18 mouse cellular contexts compared by ENCODE assay signal in the genomic region with DNA sequence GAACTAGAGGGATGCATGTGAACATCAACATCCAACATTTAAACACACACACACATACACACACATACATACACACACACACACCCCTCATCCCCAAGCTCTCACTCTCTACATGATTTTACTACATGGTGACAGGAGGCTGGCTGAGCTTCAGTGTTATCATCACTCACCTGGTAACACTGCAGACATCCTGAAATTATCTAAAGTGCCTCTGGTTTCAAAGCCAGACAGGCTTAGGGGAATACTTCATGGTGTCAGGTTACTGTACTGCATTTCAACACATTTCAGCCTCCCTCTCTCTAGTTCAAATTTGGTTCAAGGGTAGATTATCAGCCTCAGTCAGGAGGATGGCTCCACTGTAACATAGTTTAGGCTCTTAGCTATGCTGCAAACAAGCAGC. TPM values are rescaled to one million over a fixed set of nuclear protein-coding genes. Genes with fewer than 3 reads are reported as not detected.
DNase-seq lines count a peak whose midpoint lies in the region; ATAC-seq and TF ChIP-seq lines count a peak whose summit lies in the region.
"Had no signal": no experiment of that assay in that cellular context is flagged by ENCODE, and none has a peak within 500 bp of the region (broad histone marks: within the 10 kb centered on the region; RNA-seq: fewer than 3 reads in every experiment).

No protein-coding gene starts in this region.

- no peaks in the 10 kb centered on the region for H3K27me3 ChIP-seq in MEL (ENCODE audit: control insufficient read depth in 1 of 2, insufficient read depth in 2 of 2, low read length in 2 of 2)

- TF ChIP-seq POLR2A in MEL (IDR thresholded peaks at IDR 0.05; ENCODE audit: control insufficient read depth in 1 of 2, insufficient read depth in 1 of 2, low read depth in 1 of 2, low read length in 2 of 2, poor library complexity in 1 of 2): no peak

- H3K9ac ChIP-seq in MEL (ENCODE audit: control insufficient read depth, low read depth, low read length, poor library complexity, severe bottlenecking): no peak overlapping the region
- H3K9ac ChIP-seq: forebrain, postnatal 0 days; lung, embryonic 14.5 days had no signal

- peaks cover 0 to 41% of the 10 kb centered on the region in 2 experiments; a peak in 3 of 4 replicates for H3K36me3 ChIP-seq in MEL (ENCODE audit: control insufficient read depth in 1 of 2, insufficient read depth in 2 of 2, low read length in 2 of 2)

- no peak for TF ChIP-seq RAD21 in MEL (IDR thresholded peaks at IDR 0.05; ENCODE audit: low read depth, low read length)

- H3K27ac ChIP-seq in MEL (ENCODE audit: control insufficient read depth, low read depth, low read length): peak overlapping the region; percentile 59

- TF ChIP-seq CTCF in MEL (IDR thresholded peaks at IDR 0.05 in 2 of 3, conservative IDR thresholded peaks at IDR 0.05 in 1 of 3; ENCODE audit: control insufficient read depth in 1 of 3, insufficient read depth in 1 of 3, low read depth in 2 of 3, low read length in 3 of 3, poor library complexity in 1 of 3, severe bottlenecking in 1 of 3): no peak

- no peaks in the 10 kb centered on the region for H3K9me3 ChIP-seq in MEL (replicated peaks; ENCODE audit: insufficient read depth, low read length)

- H3K4me1 ChIP-seq in MEL (ENCODE audit: control insufficient read depth in 1 of 2, insufficient read depth in 2 of 2, low read length in 2 of 2): peaks cover 20 to 26% of the 10 kb centered on the region in 2 experiments

- DNase-seq in embryo, embryonic 10.5 days (ENCODE audit: low spot score): peak; percentile 12
- DNase-seq in embryo, embryonic 10 days (ENCODE audit: low spot score): no peak
- DNase-seq in MEL (ENCODE audit: low read depth, low spot score): peak; percentile 76
- peak; percentile 48 to 54 for DNase-seq in heart, adult 9 months (ENCODE audit: low spot score in 2 of 2)
- peak; percentile 59 for DNase-seq in heart, postnatal 4 days
- DNase-seq in ovary, postnatal 14 days (ENCODE audit: low spot score): no peak
- no peak for DNase-seq in neural tube, embryonic 10.5 days (ENCODE audit: extremely low spot score, low spot score)
- DNase-seq: adrenal gland, adult 8-10 months; cerebellum, adult 8-10 months; forebrain, postnatal 0 days; kidney, adult 8-10 months; layer of hippocampus, postnatal 36 days; left cerebral cortex, postnatal 4 days; lung, embryonic 14.5 days; right cerebral cortex, postnatal 14 days had no signal

- TF ChIP-seq EP300 in MEL (IDR thresholded peaks at IDR 0.05; ENCODE audit: low read depth in 1 of 2, low read length in 2 of 2): peak; percentile 44 to 59; a peak in 3 of 4 replicates

- no peak for ATAC-seq in monocyte, adult 5-6 weeks (replicated peaks; ENCODE audit: insufficient number of reproducible peaks, low FRiP score, low TSS enrichment, poor library complexity, severe bottlenecking)
- ATAC-seq: forebrain, postnatal 0 days had no signal

- H3K79me2 ChIP-seq in MEL (ENCODE audit: control insufficient read depth, insufficient read depth, low read length, poor library complexity): peaks cover 9% of the 10 kb centered on the region

- H3K4me3 ChIP-seq in MEL (ENCODE audit: control insufficient read depth in 1 of 2, insufficient read depth in 1 of 2, low read depth in 2 of 2, low read length in 2 of 2): no peak overlapping the region
- H3K4me3 ChIP-seq: erythroblast, embryonic 14.5 days; myocyte had no signal

TF ChIP-seq in MEL, 35 proteins besides CTCF, POLR2A, EP300 and RAD21:
- TF ChIP-seq TCF12 (IDR thresholded peaks at IDR 0.05; ENCODE audit: low read depth, low read length): peak; percentile 38; the same call in 1 of the 2 replicates
- TF ChIP-seq POLR2AphosphoS5 (IDR thresholded peaks at IDR 0.05; ENCODE audit: borderline replicate concordance, low read depth, low read length): no peak
- TF ChIP-seq RCOR1 (IDR thresholded peaks at IDR 0.05; ENCODE audit: low read depth, low read length): peak; percentile 73; the same call in 1 of the 2 replicates
- no peak for TF ChIP-seq BHLHE40 (IDR thresholded peaks at IDR 0.05; ENCODE audit: borderline replicate concordance, low read depth, low read length)
- TF ChIP-seq MYB (IDR thresholded peaks at IDR 0.05; ENCODE audit: low read depth, low read length): no peak
- TF ChIP-seq TBP (IDR thresholded peaks at IDR 0.05; ENCODE audit: low read depth, low read length): 0 out of 2 replicates have a peak, but pooled peaks have one; percentile 25
- peak; percentile 75 for TF ChIP-seq TAL1 (IDR thresholded peaks at IDR 0.05; ENCODE audit: low read length)
- TF ChIP-seq POLR2AphosphoS2 (IDR thresholded peaks at IDR 0.05; ENCODE audit: low read length): no peak
- TF ChIP-seq ETS1 (IDR thresholded peaks at IDR 0.05; ENCODE audit: low read depth, low read length): peak; percentile 69
- TF ChIP-seq ZC3H11A (IDR thresholded peaks at IDR 0.05; ENCODE audit: low read depth, low read length): no peak
- TF ChIP-seq SMC3 (IDR thresholded peaks at IDR 0.05; ENCODE audit: low read depth, low read length): no peak

RNA-seq across cellular contexts. Expression of a gene that starts 4.8 kb away (rescaled TPM):
- total RNA-seq in MEL (2012; rRNA removed): 8.9 and 12.4 TPM in 2 replicates
- polyA plus RNA-seq in MEL (2012; ENCODE audit: insufficient read depth in 1 of 2, insufficient read length in 2 of 2, low read depth in 1 of 2, low replicate concordance in 2 of 2, missing spikeins in 1 of 2): 10 to 100 TPM in 1 of 2 experiments, not detected in 1; 20.7 TPM
- total RNA-seq in heart, postnatal 4 days (2021): 10 to 100 TPM; 20.6 to 21.4 TPM
- total RNA-seq in monocyte, adult 5-6 weeks (2017): 5.3 to 20.3 TPM (median 14.5 TPM) in 3 replicates

RNA-seq across cellular contexts. Expression of a gene that starts 4.8 kb away (rescaled TPM):
- 7.3 and 9.4 TPM in 2 replicates for total RNA-seq in MEL (2012; rRNA removed)
- polyA plus RNA-seq in MEL (2012; ENCODE audit: insufficient read depth in 1 of 2, insufficient read length in 2 of 2, low read depth in 1 of 2, low replicate concordance in 2 of 2, missing spikeins in 1 of 2): 1 to 10 TPM in 1 of 2 experiments, not detected in 1; 9.6 TPM
- total RNA-seq in heart, postnatal 4 days (2021): 10 to 100 TPM; 17.1 to 18.2 TPM
- 24.7 to 36.9 TPM (median 35.7 TPM) in 3 replicates for total RNA-seq in monocyte, adult 5-6 weeks (2017)

RNA-seq across cellular contexts. Expression of a gene that starts 39.5 kb away (rescaled TPM):
- 37.9 and 54.8 TPM in 2 replicates for total RNA-seq in MEL (2012; rRNA removed)
- 10 to 100 TPM in 1 of 2 experiments, not detected in 1; 27.4 TPM for polyA plus RNA-seq in MEL (2012; ENCODE audit: insufficient read depth in 1 of 2, insufficient read length in 2 of 2, low read depth in 1 of 2, low replicate concordance in 2 of 2, missing spikeins in 1 of 2)
- total RNA-seq in heart, postnatal 4 days (2021): 10 to 100 TPM in 1 of 2 experiments, 1 to 10 TPM in 1; 8.1 to 13.2 TPM
- total RNA-seq in monocyte, adult 5-6 weeks (2017): 31.2 to 95.3 TPM (median 95.2 TPM) in 3 replicates

Comparison
In these comparisons a context has a peak if more than half of its experiments do, and no peak if none do; other contexts are left out.
1. DNase-seq: peak in embryo, embryonic 10.5 days (single experiment), MEL (single experiment), heart, adult 9 months (2 of 2) and heart, postnatal 4 days (single experiment); none in embryo, embryonic 10 days (single experiment), ovary, postnatal 14 days (single experiment) and neural tube, embryonic 10.5 days (single experiment).